Mouse (Mus musculus): ENCODE results near the gene Amotl1.

DNA sequence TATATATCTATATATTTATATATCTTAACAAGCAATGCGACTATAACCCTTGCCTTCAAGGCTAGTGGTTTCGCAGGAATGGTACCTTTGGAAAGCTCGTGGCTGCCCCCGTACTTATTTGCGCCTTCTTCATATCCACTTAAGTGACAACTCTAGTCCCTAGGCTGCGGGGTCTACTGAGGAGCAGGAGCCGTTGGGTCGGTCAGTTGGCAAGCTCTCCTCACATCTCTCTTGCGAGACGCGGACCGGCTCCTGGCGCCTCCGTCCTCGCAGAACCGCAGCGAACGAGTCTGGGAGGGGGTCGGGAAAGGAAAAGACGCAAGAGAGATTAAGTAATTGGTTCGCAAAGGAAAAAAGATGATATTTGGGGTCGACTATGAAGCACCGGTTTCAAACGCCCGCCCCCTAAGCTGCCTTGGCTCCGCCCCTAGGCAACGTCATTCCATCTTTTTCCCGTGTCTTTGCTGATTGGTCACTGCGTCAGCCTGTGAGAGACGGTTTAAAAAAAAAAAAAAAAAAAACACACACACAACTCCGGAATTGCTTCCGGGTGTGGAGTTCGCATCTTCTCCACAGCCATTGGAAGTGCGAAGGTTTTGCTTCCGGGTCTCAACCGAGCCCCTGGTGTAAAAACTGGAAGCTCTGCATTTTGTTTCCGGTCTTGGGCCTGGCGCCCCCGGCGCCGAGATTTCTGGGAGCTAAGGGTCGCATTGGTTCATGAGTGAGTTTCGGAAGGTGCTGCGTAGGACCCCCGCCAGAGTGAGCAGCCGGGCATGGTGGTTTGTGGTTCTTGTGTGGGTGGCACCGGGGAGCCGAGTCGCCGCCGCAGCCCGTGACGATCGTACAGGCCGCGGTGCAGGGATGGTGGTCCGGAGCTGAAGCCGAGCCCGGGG lies 144.6 kb downstream of the Amotl1 start, which contains the start of the genes Kdm4d and Cwc15:
- TF ChIP-seq EP300 (IDR thresholded peaks at IDR 0.05; ENCODE audit: low read depth) (peak; percentile 80), CTCF (IDR thresholded peaks at IDR 0.05; ENCODE audit: low read depth) (no peak)

Measured in liver, postnatal 0 days (tissue).